Mouse (Mus musculus): ENCODE measurements around the gene AI597479.

DNA sequence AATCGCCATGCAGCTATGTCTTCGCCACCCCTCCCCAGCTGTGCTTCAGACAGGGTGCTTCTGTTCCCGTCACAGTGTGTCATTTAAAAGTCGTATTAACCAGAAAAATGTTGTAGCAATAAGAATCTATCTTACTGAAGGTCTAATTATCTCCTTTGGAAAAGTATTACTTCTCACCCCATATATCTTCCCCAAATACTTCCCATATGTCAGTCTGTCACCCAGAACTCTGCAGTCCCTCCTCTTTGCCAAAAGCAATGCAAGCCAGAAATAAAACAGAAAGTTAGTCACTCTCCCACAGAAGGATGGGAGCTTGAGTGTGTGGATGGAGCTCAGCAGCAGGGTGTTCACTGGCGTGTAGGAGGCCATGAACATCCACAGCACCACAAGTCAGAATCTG lies 38.8 kb downstream of the AI597479 start:
- TF ChIP-seq CTCF (IDR thresholded peaks at IDR 0.05; ENCODE audit: low read depth, low read length) (no peak), POLR2A (IDR thresholded peaks at IDR 0.05; ENCODE audit: insufficient read depth, low read length) (no peak)

All from ES-Bruce4 (cell line).